Mouse (Mus musculus) brown adipose tissue, adult 24 weeks (tissue): ENCODE data around the gene Glrx5. TPM values are rescaled to one million over a fixed set of nuclear protein-coding genes. Genes with fewer than 3 reads are reported as not detected.
A peak's percentile ranks its signal among the peaks of the same experiment; 100 is the strongest.

Experiments used
- H3K27ac ChIP-seq: fragments of 200-500 bp; replicated peaks from 2 replicates; pipeline ENCODE4 v1.5.1; 2012; ENCODE audit warnings: low read depth, mild to moderate bottlenecking, low read length
- H3K4me1 ChIP-seq: fragments of 200-500 bp; 2 replicates; pipeline ENCODE4 v1.6.1; 2012; ENCODE audit warnings: low read length, mixed read lengths; ENCODE audit not compliant: control insufficient read depth, insufficient read depth, insufficient read length
- H3K4me3 ChIP-seq: fragments of 200-500 bp; 2 replicates; pipeline ENCODE4 v1.5.1; 2012; ENCODE audit warnings: low read depth, mild to moderate bottlenecking, low read length, moderate library complexity; ENCODE audit not compliant: insufficient read depth
- polyA plus RNA-seq: library from polyadenylated mRNA; stranded (reverse); fragments of >200 nt; gene quantifications from 2 replicates; pipeline ENCODE4 v1.2.4, GENCODE M21; 2012; ENCODE audit not compliant: missing spikeins, insufficient read depth, insufficient read length

Gene Glrx5
- polyA plus RNA-seq, 1 experiment, result 149 TPM

DNA sequence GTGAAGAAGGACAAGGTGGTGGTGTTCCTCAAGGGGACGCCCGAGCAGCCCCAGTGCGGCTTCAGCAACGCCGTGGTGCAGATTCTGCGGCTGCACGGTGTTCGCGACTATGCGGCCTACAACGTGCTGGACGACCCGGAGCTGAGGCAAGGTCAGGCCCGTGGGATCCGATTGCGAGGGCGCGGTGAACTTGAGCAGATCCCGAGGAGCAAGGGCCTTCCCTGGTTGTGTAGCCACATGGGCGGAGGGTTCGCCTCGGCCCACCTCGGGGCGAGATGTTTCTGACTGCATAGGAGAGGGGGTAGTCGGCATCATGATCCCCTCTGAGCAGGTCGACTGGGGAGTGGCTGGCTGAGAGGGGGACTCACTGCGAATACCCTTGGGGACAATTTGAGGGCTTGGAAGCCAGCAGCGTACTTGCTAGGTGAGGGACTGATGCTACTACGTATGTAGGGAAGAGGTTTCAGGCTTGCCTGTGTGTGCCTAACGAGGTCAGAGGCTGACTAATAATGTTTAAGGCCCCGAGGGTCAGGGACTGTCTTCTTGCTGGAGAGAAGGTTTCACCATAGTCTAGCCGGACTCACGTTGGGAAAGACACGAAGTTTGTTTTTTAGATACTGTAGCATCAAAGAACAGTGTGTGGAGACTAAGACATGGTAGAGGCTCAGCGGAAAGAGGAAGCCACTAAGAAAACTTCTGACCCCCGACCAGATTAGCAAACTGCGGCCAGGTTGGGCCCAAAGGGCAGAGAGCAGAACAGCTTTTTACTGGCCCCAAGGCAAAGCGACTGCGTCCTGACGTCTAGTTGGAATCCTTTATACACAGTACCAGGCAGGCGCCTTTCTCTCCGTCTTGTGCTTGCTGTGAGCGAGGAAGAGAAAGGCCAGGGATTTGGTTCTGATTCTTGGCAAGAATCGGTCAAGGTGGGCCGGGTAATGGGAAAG is 616 bp downstream of the Glrx5 start:
- peak overlapping the region; percentile 82 for H3K4me3 ChIP-seq
- H3K27ac ChIP-seq, result peak overlapping the region; percentile 74
- H3K4me1 ChIP-seq, result peaks cover 11% of the 10 kb centered on the region

DNA sequence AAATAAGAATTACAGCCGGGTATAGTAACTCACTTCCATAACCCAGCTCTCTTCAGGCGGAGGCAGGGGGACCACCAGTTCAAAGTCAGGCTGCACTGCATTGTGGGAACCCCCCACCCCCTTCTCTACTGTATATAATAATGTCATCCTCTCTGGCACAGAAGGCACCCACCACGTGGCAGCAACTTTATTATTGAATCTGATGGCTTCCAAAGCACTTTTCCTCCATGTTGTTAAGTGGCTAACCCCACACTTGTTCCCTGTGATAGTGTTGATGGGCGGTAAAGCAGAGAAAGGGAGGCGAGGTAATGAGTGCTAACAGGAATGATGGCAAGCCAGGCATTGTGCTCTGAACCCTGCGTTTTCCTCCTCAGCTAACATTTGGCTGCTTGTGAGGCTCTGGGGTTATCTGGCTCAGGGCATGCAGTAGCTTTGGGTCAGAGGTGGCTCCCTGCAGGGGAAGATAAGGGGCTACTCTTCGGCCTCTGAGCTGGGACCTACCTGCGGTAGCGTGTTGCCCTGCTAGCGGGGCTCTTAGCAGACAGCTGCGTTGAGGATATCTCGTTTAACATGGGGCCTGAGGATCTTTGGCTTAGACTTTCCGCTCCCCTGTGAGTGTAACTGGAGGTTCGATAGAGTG is 1.8 kb downstream of the Glrx5 start:
- H3K4me1 ChIP-seq, result peaks cover 11% of the 10 kb centered on the region
- no peak overlapping the region for H3K27ac ChIP-seq
- H3K4me3 ChIP-seq, result peak overlapping the region; percentile 82

DNA sequence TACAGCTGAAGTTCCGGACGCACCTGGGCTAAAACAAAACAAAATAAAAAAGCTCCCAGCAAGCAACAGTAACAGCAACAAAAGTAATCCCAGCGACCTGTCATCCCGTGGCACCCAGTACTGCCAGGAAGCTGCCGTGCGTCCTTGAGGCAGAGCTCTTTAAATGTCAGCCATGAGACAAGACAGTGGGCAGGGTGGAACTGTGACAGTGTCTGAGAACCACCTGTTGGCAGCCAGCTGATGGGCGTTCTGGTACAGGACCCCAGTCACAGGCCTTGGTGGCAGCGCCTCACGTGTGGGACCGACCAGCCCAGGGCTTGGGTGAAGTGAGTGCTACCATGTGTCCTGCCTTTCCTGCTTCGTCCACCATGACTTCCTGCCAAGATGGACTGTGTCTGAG is 5.7 kb downstream of the Glrx5 start:
- H3K4me1 ChIP-seq, result peaks cover 13% of the 10 kb centered on the region
- H3K27ac ChIP-seq, result no peak overlapping the region
- H3K4me3 ChIP-seq, result no peak overlapping the region

GRCm38 (mm10) chr12:105038918-105039317 is 6.4 kb downstream of the Glrx5 start:
- Histone ChIP-seq H3K4me1 (peaks cover 13% of the 10 kb centered on the region), H3K27ac (no peak overlapping the region), H3K4me3 (no peak overlapping the region)

DNA sequence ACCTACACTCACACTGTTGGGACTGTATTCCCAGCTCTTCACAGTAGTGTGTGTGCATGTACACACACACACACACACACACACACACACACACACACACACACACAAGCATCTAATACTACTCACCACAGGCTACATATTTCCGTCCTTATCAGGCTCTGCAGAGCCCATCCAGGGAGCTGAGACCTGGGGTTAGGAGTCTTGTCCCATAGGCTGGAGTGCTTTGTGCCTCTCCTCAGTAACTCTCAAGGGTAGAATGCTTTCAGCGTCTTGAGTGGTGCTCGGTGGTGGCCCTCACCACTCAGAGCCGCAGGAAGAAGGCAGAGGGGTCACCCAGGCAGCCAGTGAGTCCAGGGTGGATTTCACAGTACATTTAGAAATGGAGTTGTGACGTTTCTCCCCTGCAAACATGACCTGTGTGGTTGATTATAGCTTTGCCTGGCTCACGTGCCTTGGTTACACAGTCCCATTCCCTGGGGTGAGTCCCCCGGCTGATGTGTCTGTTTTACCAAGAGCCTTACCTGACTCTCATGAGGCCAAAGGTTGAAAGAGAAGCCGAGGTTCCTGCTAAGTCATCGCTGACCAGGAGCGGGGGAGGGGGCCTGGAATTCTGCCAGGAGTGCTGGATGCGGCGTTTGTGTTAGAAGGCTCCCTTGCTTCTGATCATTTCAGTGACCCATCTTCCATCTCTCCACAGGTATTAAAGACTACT is 7.2 kb downstream of the Glrx5 start:
- H3K4me3 ChIP-seq, result no peak overlapping the region
- H3K27ac ChIP-seq, result no peak overlapping the region
- H3K4me1 ChIP-seq, result peaks cover 15% of the 10 kb centered on the region

GRCm38 (mm10) chr12:105040950-105041349 is 8.5 kb downstream of the Glrx5 start:
- H3K4me3 ChIP-seq, result no peak overlapping the region
- peaks cover 14% of the 10 kb centered on the region for H3K4me1 ChIP-seq
- no peak overlapping the region for H3K27ac ChIP-seq

DNA sequence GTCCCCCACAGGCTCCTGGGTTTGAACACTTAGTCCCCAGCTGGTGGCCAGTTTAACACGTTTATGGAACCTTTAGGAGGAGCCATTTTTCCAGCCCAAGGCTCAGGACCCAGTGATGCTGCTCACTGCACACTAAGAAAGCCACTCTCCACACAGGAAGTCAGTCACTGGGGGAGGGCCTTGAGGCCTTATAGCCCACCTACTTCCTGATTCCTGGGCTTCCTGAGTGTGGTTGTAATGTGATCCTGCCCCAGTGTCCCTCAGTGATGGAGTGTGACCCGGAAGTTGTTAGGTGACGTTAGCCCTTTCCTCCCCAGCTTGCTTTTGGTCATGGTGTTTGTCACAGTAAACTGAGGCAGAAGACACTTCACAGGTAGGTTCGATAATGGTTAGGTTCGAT is 10.6 kb downstream of the Glrx5 start:
- Histone ChIP-seq H3K4me1 (peaks cover 10% of the 10 kb centered on the region), H3K4me3 (no peak overlapping the region), H3K27ac (no peak overlapping the region)

- peak overlapping the region; percentile 43; the same call in 1 of the 2 replicates for H3K27ac ChIP-seq
- peaks cover 6% of the 10 kb centered on the region for H3K4me1 ChIP-seq
- no peak overlapping the region for H3K4me3 ChIP-seq
Observed at GRCm38 (mm10) chr12:105044775-105045174, 12.3 kb downstream of the Glrx5 start.

DNA sequence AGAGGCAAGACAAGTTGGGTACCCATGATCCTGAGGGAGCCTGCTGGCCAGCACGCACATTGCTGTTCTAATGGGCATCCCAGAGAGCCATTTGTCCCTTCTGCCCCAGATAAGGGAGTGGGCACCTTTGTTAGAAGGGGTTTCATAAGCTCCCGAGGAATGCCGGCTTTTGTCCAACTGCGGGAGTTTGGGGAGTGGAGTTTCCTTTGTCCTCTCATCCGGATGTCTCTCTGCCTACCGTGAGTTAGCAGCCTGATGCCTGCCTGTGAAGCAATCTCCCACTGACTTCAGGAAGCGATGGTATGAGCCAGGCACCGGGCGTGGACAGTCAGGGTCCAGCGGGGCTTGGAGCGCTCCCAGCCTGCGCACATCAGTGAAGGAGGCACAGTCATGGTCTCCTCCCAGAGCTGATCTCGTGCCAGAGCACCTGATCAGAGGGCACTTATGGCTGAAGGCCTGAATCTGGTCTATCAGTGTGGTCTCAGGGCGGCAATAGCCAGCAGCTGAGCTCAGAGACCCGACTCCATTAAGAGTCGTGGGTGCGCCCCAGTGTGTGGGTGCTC is 15.9 kb downstream of the Glrx5 start:
- H3K27ac ChIP-seq, result no peak overlapping the region
- H3K4me3 ChIP-seq, result no peak overlapping the region
- H3K4me1 ChIP-seq, result peaks cover 4% of the 10 kb centered on the region

DNA sequence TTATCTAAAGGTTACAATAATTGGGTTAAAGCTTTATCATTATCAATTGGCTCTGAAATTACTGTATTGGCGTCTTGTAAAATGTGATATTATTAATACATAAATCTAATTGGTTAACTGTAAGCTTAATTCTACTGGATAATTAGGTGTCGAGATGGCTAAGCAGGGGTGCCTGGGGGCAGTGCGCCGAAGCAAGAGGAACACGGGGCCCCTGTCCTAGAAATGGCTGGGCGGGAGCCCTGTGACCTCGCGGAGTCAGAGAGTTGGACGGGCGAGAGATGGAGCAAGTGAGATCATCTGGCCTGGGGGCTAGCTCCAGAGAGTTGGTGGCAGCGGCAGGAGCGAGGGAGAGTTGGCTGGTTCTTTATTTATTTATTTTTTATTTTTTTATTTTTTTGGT is 17.3 kb downstream of the Glrx5 start:
- Histone ChIP-seq H3K4me3 (no peak overlapping the region), H3K4me1 (peaks cover 2% of the 10 kb centered on the region), H3K27ac (no peak overlapping the region)

GRCm38 (mm10) chr12:105050898-105051297 is 18.4 kb downstream of the Glrx5 start:
- no peak overlapping the region for H3K4me3 ChIP-seq
- H3K4me1 ChIP-seq, result no peaks in the 10 kb centered on the region

GRCm38 (mm10) chr12:105054041-105054440 is 21.6 kb downstream of the Glrx5 start:
- no peaks in the 10 kb centered on the region for H3K4me1 ChIP-seq
- no peak overlapping the region for H3K27ac ChIP-seq
- H3K4me3 ChIP-seq, result no peak overlapping the region

More at GRCm38 (mm10) chr12:105050898-105051297, 18.4 kb downstream of the Glrx5 start:
- H3K27ac ChIP-seq, result no peak overlapping the region

- Histone ChIP-seq H3K27ac (no peak overlapping the region), H3K4me3 (no peak overlapping the region), H3K4me1 (no peaks in the 10 kb centered on the region)
Observed at GRCm38 (mm10) chr12:105055308-105055707, 22.8 kb downstream of the Glrx5 start.

- no peaks in the 10 kb centered on the region for H3K4me1 ChIP-seq
- H3K4me3 ChIP-seq, result no peak overlapping the region
Observed at GRCm38 (mm10) chr12:105060006-105060405, 27.5 kb downstream of the Glrx5 start.

More at GRCm38 (mm10) chr12:105060006-105060405, 27.5 kb downstream of the Glrx5 start:
- H3K27ac ChIP-seq, result no peak overlapping the region
